Mouse (Mus musculus): ENCODE measurements around the gene Sorbs2.
"Not testable (repeated sequence)": the region's sequence is repeated elsewhere in the genome, so short reads cannot be mapped to it uniquely, and the experiment has no call there.

Sorbs2 gene

GRCm38 (mm10) chr8:45821650-45822049 is 314.1 kb downstream of the Sorbs2 start:
- in situ Hi-C loops (cut with MboI, MseI) = no loop called here

GRCm38 (mm10) chr8:45829985-45830548 is 322.5 kb downstream of the Sorbs2 start:
- in situ Hi-C loops (cut with MboI, MseI) = no loop called here

DNA sequence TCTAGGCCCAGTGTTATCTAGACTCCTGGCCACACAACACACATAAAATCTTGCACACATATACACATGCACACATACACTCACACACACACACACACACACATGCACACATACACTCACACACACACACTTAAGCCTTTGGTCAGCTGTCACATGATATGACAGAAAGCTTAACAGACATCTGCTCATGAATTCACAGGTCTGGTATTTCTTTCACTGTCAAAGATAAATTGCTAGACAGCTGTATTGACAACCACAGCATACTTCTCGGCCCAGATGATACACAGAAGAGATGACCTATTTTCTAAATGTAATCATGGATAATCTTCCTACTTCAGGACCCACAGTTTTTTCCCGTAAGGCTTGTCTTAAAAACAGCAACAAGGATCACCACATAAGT is 326.3 kb downstream of the Sorbs2 start:
- in situ Hi-C loops (cut with MboI, MseI) = no loop called here

DNA sequence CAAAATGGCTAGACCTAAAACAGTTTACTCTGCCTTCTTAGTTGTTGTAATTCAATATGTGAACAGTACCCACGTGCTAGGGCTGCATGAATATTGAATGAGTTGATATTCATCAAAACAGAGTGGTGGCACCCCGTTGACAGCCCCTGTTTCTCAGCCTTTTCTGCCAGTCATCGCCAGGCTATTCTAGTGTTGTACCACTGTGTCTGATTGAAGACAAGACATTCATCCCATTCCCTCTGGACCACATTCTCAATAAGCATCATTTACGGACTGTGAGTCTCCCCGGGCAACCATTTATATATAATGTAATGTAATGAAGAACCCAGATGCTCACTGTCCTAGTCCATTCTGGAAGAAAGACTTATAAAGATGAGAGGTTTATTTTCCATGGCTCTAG is 335.7 kb downstream of the Sorbs2 start:
- in situ Hi-C loops (cut with MboI, MseI) = no loop called here

- in situ Hi-C loops (cut with MboI, MseI) = no loop called here
Measured at GRCm38 (mm10) chr8:45844097-45844885, 336.7 kb downstream of the Sorbs2 start.

DNA sequence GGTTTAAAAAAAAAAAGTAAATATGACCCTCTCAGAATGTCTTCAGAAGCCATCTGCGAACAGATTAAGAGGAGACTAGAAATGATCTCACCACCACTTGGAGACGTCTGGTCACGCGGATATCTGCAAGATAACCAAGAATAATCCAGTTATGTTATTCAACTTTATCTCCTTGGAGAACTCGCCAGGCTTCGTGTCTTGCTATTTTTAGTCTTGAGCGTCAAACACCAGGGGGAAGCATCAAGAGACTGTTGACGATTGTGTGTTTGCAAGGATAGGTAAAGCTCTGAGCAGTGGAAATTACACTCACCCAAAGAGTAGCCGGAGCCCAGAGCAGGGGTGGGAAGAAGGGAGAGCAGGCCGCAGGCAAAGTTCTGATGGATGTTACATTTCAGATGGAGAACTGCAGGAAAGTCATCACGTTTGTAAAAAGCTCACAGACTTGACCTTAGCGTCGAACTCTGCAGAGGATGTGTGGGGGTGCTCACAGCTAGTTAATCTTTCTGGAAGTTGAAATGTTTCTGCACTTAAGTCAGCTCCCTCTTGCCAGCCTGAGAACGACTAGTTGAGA is 337.4 kb downstream of the Sorbs2 start:
- in situ Hi-C loops (cut with MboI, MseI) = no loop called here

GRCm38 (mm10) chr8:45845906-45846305 is 338.3 kb downstream of the Sorbs2 start:
- in situ Hi-C loops (cut with MboI, MseI) = no loop called here

DNA sequence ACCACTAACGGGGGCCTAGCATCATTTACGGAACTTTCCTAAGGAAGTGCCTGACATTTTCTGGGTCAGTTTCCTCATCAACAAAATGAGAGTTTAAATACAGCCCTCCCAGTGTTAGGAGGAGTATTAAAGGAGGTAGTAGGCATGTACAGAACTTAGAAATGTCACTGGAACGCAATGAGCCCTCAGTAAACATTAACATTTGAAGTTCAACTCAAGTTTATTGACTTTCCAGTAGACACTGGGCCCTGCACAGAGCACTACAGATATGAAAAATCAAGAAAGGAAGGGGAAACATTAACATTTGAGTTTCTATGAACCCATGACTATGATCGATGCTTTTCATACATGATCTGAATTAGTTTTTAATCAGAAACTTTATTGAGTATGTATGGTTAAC is 347.5 kb downstream of the Sorbs2 start:
- in situ Hi-C loops (cut with MboI, MseI) = no loop called here

DNA sequence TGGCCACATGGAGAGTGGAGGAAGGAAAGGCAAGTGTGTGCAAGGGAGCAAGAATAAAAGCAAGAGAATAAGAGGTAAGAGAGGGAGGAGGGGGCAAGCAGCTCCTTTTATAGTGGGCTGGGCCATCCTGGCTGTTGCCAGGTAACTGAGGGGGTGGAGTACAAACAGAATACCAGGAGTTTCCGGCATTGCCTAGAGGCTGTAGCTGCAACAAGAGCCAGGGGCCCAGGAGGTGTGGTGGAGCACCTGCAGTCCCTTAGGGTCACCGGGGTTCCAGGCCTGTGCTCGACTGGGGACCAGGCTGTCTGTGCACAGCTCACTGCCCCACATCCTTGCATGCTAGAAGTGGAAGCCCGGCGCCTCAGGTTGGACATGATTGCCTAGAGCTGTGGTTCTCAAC is 350.1 kb downstream of the Sorbs2 start:
- in situ Hi-C loops (cut with MboI, MseI) = no loop called here

DNA sequence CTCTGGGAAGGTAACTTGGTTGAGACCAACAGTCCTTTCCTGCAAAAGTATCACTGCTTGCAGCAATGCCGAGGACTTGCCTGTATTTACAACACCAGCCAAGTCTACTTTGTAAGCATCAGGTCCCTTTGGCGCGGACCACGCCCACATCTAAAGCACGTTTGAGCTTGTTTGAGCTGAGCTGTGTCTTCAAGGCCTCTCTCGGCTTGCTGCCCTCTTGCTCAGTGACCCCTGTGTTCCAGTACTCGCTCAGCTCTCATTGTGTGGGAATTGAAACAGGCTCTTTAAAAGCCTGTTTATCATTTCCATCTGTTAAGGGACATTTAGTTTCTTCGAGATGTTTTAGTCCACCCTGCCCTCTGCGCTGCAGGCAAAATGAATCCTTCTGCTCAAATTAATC is 350.8 kb downstream of the Sorbs2 start:
- in situ Hi-C loops (cut with MboI, MseI) = no loop called here

DNA sequence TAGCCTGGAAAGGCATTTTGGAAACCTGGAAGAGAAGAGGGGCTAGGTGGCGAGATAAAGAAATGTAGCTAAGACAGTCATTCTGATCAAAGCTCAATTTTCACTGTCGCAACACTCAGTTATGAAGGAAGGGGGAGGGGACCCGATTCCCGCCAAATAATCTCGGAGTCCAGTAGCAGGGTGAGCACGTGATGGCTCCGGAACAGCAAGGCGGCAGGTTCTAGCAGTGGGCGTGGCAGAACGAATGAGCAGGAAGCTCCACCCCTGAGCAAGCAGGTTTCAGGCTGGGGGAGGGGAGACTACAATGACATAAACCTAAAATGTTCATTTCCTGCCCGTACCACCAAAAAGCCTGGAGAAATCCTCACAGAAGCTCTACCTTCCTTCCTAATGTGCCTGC is 364.0 kb downstream of the Sorbs2 start:
- in situ Hi-C loops (cut with MboI, MseI) = not testable (repeated sequence)

- in situ Hi-C loops (cut with MboI, MseI) = no loop called here
Measured at GRCm38 (mm10) chr8:45872077-45872476, 364.5 kb downstream of the Sorbs2 start.

DNA sequence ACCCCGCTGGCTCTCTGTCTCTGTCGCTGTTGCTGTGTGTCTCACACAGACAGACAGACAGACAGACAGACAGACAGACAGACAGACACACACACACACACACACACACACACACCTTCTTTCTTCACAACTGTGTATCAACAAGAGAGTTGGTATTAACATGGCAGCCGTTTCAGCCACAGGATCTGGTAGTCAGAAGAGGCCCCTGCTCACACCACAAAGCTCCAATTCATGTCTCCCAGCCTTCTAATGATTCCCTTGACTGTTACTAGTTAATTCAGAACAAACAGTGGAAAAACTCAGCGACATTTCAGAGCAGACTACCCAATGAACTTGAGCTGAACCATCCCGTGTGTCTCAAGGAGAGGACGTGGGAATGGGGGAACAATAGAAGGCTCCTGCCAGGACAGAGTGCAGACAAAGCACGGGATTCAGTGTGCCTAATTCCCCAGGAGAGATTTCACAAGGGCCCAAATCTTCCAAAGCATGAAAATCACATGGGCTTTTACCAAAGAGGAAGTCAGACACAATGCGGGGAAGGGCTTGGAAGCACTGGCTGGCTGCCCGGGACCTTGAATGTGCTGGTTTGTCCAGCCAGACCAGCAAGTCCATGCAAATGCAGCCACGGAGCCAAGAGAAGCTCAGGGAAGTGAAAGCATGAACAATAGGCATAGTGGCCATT is 367.5 kb downstream of the Sorbs2 start:
- in situ Hi-C loops (cut with MboI, MseI) = no loop called here

GRCm38 (mm10) chr8:45876397-45876796 is 368.8 kb downstream of the Sorbs2 start:
- in situ Hi-C loops (cut with MboI, MseI) = no loop called here

Data from T-helper 17 cell (primary cell).